Mouse (Mus musculus): ENCODE results near the gene Stam2.

Gene Stam2

DNA sequence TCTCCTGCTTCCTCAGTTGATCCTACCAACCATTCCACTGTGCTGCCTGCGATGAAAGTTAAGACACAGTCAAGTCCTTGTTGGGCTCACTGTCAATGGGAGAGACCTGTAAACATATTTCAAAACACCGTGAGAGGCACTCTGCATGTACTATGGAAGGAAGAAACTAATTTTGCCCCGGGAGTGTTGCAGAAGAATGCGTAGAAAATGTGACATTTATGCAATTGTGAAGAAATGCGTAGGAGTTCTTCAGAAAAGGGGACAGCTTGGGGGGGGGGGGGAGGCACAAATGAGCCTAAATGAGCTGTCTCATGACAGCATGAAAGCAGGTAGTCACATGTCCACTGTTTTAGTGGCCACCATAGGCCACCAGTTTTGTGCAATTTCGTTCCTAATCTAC is 90.5 kb downstream of the Stam2 start:
- in situ Hi-C loops (cut with MseI, MboI), result no loop called here

DNA sequence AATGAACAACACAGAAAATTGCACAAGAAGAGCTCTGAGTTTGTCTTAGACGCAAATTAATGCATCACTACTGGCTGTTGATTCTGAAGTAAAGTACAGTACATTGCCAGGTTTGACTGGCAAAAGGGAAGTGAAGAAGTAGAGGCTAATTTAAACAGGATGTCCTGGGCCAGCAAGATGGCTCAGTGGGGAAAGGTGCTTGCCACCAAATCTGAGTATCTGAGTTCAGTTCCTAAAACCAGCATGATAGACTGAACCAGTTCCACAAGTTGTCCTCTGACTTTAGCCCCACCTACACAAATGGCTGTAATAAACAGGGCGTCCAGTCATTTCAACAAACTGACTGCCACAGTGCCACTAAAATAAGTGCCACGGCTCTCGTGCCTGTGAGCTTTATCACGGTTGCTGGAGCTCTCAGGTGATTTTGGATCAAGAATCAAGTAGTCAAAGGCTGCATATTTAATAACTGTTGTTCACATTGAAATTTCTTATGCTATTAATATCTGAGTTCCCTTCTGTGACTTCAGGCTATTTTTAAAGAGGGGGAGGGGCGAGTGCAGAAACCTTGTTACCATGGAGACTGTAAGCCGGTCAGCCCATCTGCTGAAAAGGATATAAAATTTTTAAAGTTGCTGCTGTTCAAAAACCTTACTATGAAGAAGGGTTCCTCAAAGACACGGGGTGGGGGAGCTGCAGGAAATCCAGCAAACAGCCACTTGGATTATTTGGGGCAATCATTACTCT is 94.7 kb downstream of the Stam2 start:
- in situ Hi-C loops (cut with MseI, MboI), result no loop called here

DNA sequence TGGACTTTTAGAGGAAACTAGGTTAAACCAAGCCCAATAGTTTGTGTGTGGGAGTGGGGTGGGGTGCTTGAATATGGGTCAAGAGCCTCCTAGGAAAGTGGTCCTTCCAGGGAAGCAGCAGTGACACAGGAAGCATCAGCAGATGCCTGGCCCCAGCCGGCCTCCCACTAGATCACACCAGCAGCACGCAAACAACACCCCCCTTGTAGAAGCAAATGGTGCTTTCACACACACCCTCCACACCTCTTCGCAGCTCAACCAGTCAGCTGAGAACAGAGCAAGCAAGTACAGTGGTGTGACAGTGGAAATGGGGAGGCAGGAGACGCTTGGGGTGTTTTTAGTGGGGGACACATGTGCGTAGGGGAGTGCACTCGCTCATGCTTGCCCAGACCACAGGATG is 98.4 kb downstream of the Stam2 start:
- in situ Hi-C loops (cut with MseI, MboI), result no loop called here

Data from mouse trophoblast stem cell (cell line).